Mouse (Mus musculus) skeletal muscle tissue, adult 2 months (tissue): ENCODE results near the gene Sapcd1.

Experiments used
- DNase-seq: peaks from one replicate; pipeline ENCODE4 v3.0.0-alpha.2; 2012; ENCODE audit warnings: low read depth, low spot score

Gene Sapcd1

DNA sequence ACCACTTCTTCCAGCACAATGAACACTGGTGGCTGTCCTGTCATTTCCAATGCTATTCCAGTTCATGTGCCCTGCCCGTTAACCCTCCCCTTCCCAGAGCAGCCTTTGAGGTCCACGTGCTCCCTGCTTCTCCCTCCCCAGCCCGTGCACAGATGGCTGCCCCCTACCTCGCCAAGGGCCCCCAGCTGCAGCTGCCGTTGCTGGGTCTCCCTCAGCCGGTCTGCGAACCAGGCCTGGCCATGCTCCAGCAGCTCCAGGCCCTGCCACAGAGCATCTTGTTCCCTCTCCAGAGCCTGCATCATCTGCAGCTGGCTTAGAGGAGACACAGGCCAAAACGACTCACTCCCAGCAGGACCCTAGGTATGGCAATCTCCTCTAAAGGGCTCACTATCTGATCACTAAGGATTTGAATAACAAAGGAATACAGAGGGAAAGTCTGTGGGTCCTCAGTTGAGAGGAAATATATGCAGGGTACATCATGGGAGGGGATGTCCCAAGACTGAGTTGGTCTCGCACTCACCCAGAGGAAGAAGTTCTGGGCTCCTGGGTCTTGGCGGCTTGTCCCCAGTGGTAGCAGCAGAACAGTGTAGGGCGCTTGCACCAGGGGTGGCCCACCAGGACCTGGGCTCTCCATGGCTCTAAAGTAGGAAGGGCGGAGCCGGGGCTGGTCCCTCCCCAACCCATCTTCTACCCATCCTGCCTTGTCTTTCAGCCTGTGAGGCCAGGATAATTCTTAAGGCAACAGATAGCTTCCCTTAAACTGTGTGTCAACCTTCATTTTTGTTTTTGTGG is at the start of gene Sapcd1:
TSS of gene Sapcd1 (minus strand) at position 740 of the 792 bp plus-strand sequence.
- DNase-seq: no peak

DNA sequence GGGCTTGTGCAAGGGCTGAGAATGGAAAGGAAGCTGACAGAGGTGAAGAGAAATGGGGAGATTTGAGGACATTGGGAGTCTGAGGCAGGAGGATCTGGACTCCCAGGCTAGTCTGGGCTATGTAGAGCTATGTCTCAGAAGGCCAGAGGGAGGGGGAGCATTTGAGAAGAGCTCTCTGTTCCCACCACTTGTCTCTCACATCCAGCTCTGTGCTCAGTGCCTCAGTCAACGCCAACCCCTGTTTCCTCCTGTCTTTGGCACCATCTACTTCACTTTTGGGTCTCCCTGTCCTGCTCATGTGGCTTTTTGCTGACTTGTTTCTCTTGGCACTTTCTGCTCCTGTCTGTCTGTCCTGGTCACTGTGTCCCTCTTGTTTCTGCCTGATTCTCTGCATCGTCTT is 49.5 kb upstream of the Sapcd1 start:
- no peak for DNase-seq

DNA sequence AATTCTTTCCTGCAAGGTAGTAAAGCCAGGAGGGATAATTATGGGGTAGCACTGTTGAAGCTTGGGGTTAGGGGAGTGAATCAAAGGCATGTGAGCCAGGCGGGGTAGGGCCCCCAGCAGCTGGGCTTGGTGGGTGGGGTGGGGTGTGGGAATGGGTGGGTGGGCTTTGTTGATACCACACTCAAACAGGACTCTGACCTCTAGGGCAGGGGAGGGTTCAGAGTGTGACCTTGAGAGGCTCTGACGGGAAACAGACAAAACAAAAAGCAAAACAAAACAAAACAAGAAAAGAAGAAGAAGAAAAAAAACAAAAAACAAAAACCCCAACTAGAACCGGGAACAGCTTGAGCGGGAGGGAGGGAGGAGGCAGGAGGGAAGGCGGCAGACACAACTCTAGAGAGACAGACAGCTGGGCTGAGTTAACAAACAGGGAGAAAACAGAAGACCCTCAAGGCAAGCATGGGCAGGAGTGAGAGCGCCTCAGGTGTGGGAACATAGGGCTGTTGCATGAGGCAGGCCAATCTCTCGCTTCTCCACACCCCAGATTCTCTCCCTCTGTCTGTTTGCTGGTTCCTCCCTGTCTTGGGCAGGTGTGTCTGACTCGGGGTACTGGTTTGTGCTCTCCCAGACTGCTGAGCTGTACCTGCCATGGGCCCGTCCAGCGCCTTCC is 48.8 kb upstream of the Sapcd1 start, which contains the start of gene Ly6g6e:
TSS of gene Ly6g6e (plus strand) at position 396 of the 670 bp plus-strand sequence.
- no peak for DNase-seq

DNA sequence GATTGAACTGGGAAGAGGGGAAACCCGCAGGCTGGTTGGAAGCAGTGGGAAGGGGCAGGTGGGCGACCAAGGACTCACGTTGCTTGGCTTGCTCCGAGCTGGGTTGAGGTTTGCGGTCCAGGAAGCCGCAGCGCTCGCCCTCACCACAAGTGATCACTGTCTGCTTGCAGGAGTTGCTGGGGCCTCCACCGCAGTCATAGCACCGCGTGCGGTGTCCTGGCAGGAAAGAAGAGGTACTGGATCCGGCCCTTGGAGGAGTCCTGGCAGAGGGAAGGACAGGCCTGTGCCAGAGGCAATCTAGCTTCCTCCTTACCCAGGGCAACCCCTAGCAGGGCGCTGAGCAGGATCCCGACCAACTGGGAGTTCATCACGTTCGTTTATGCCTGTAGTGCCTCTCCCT is 46.3 kb upstream of the Sapcd1 start:
- DNase-seq: no peak

DNA sequence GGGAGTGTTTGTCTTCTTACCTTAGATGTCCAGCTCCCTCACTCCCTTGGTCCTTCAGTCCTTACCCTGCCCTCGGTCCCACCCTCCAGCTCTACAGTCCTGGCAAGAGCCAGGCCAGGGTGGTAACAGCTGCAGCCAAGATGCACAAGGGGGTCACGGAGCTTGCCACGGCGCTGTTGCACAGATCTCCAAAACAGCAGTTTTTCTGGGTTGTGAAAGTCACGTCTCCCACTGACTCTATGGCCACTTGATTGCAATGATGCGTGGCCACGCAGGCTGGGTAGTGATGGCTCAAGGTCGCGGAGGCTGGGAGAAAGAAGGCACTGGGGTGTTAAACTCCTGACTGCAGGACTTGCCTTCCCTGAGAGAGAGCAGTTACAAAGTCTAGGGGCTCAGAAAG is 43.6 kb upstream of the Sapcd1 start:
- DNase-seq: no peak

DNA sequence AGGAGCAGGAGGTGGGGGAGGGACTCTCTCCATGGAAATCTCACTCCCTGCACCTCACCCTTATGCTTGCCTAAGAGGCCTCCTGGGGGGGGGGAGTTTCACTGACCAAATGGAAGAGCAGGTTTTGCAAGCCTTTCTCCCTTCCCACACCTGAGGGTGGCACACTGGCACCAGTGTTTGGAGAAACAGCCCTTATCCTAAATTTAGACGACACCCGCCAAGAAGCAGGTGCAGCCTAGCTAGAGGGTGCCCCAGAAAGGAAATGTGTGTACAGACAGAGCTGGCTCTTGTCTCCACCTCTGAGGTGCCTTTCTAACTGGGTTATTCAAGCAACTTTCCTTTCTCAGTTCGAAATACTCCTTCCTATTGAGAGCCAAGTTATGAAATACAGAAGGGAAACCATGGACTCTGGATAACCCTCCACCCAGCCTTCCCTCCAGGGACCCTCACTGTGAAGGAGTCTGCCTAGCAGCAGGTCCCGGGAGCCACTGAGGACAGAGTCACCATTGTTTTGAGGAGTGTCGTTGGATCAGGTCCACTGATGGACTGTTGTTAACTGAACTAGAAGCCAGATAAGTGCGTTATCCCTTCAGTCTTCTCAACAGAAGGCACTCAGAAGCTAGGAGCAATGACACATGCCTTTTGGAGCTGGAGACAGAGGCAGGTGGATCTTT is 42.9 kb upstream of the Sapcd1 start:
- DNase-seq: no peak

DNA sequence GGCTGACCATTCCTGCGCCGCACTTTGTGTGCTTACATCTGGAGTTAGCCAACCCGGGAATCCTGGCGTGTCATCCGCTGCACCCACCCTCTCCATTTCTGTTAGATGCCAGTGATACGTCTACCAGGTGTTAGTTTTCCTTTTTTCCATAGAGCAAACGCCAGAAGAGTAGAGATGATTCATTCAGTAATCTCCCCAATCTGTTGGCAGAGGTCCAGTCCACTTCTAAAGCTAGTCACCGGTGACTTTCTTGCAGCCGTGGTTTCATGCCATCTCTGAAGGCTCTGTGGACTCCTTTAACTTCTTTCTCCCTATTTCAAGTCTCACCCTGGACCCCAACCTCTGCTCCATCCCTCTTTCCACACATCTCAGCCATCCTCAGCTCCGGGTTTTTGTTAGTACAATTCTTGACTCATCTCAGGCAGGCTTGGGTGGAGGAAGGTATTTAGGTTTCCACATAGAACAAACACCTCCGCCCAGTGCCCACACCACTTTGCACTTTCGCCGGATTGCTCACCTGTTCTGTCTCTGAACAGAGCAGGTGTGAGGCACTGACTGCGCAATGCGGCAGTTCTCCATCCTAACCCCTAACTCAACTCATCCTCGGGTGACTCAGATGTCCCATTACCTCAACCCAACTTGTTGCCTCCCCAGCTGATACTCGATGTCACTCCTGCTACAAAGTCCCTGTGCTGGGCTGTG is 40.5 kb upstream of the Sapcd1 start:
- DNase-seq: no peak

DNA sequence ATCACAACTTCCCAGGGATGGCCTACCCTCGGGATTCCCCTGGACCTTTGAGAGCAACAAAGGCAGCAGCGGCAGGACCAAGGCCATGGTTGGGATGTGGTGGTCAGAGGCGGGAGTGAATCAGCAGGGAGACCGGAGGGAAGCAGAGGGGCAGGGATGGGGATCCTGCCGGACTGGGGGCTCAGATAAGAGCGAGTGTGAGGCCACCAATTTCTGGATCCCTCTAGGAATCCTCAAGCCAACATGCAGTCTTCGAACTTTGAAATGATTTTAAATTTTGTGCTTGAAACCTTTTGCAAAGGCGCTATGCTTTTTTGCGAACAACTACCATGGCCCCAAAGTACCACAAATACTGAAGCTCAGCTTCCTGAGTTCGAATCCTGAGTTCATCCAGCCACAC is 38.3 kb upstream of the Sapcd1 start, which contains the start of gene Mpig6b:
TSS of gene Mpig6b (minus strand) at position 101 of the 400 bp plus-strand sequence.
- DNase-seq: no peak

DNA sequence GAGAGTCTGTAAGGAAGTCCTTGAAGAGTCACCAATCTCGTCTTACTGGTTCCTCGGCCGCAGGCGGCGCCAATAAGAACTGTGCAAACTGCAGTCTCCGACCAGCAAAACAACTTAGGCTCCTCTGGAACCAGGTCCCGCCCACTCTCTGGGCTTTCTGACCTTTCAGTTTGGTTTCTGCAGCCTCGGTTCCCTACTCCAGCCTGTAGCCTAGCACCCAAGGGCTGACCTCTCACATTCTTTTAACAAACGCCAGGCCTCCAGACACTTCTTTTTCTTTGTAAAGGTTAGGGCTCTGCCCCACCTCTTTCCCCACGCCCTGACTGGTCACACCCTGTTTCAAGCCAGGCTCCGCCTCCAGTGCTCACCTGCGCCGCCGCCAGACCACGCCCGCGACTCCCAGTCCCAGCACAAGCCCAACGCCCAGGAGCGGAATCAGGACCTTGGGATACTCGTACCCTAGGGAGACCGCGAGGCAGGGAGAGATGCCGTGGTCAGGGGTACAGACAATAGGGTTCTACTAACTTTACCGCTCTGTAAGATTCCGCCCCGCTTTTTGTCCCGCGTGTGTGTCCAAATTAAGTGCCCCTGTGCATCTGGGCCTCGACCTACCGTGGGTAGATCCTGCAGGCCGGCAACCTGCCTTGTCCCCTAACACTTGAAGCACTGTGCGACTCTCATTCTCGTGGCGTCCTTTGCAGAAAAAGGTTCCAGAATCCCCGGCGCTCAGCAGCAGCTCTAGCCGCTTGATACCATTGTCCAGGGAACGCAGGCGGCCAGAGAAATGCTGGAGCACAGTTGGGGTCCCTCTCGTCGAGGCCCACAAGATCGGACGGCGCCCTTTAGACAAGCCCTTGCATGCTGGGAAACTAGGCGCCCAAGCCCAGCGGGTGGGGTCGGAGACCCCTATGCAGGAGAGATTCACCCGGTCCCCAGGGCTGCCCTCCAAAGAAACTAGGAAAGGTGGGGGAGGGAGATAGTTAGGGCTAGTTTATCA is 37.4 kb upstream of the Sapcd1 start, which contains the start of gene Ly6g6c:
TSS of gene Ly6g6c (plus strand) at position 438 of the 997 bp plus-strand sequence.
- no peak for DNase-seq

DNA sequence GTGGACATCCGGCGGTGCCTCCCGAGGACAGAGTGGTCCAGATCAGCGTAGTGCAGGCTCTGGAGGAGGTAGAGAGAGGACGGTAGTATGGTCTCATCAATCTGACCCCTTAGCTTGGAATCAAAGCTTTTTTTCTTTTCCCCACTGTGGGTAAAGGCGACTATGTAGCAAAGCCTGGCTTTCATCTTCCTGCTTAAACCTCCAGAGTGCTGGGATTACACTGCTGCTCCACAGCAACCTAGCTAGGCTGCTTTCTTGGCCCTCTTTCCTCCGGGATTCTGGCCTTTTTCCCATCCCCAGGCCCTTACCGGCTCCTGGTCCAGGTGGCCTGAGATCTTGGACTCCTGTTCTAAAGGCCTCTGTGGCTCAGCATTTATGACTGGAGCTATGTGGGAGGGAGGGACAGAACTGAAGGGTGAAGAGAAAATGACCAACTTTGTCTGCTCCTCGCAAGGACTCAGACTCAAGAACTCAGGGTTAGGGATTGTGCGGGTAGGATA is 36.6 kb upstream of the Sapcd1 start:
- DNase-seq: no peak

DNA sequence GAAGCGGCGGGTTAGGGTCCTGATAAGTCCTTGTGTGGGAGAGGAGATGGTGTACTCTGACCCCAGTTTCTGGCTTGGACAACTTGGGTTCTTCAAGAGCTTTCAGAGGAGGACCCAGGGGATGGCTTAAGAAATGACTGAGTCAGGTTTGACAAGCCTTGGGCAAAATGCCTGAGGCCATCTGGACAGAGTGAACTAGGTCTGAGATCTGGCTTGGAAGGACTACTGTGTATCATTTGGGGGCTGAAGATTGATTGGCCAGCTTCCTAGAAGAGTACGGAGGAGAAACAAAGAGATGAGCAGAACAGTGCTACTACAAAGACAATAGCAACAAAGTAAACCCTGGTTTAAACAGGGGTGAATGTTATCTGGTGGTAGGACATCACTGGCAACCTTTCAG is 35.6 kb upstream of the Sapcd1 start:
- DNase-seq: no peak

DNA sequence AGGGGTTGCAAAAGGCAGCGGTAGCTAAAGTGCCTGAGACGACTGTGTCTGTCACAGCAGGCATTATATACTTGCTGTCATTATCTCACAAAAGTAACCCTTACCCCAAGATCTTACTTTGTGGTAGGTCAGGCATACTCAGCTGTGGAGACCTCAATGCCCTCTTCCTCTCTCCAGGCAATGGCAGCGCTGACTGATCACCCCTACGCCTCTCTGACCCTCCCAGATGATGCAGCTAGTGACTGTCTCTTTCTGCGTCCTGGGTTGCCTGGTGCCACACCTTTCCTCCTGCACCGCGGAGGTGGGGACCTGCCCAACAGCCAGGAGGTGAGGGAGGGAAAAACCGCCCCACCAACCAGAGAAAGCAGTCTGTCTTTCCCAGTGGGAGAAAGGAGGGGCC is 33.5 kb upstream of the Sapcd1 start:
- no peak for DNase-seq

DNA sequence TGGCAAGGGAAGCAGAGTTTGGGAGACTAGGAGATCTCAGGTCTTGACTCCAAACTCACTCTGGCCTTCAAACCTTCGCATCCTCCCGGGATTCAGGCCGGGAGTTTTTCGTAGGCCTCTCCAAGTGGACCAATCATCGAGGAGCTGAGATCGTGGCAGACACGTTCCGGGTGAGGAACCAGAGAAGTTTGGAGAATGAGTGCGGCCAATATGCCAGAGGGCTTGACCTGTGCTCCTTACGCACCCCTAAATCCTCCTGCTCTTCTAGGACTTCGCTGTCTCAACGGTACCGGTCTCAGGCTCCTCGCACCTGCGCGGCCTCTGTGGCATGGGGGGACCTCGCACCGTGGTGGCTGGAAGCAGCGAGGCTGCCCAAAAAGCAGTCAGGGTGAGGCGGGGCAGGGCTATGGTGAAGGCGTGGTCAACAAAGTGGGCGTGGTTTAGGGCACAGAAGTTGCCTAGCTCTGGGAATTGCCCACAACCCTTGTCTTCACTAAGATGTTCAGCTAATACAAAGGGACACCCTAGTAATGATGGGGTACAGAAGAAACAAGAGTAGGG is 33.0 kb upstream of the Sapcd1 start:
- no peak for DNase-seq

DNA sequence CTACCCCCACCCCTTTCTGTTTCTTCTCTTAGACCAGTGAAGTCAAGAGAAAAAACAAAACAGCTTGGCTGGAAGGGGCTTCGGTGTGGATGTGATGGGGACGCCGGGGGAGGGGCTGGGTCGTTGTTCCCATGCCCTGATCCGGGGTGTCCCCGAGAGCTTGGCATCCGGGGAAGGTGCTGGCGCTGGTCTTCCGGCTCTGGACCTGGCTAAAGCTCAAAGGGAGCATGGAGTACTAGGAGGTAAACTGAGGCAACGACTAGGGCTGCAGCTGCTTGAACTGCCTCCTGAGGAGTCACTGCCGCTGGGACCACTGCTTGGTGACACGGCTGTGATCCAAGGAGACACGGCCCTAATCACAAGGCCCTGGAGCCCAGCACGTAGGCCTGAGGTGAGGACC is 32.3 kb upstream of the Sapcd1 start:
- no peak for DNase-seq

DNA sequence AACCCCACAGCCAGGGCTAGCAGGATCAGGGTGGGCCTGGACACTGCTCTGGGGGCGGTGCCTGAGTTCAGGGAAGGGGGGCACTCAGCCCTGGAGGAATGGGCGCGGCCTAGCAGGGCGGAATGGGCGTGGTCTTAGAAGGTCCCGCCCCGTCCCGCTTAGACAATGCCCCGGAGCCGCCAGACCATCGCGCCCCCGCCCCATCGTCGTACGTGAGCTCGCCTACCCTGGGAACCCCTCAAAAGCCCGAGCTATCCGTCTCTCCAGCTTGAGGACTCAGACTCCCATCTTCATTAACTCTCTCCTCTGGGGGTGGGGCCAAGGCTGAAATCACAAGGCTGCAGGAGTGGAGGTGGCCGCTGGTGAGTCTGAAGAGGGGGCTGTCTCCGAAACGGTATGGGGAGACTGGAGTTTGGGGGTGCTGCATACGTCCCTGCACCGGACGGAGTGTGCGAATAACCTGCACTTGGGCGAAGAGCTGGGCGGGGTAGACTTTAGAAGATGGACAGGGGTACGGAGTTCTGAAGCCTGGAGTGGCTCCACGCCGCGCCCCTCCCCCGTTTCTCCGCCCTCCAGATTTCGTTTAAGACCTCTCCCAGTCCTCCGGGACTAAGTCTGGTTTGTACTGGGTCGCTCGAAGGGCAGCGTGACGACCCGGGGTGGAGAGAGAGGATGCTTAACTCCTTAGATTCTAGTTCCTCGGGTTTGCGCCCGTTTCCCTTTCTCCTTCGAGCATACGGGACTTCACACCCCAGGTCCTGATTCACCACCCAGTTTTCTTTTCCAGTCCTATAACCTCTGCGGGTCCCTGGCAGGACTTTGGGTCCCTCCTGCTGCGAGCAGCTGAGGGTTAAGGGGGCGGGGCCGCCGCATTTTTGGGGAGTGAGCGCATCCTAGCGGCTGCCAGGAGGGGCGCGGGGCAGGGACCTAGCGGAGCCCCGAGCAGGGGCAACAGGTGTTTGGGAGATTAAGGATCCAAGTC is 31.4 kb upstream of the Sapcd1 start, which contains the start of gene Ddah2:
TSS of gene Ddah2 (plus strand) at position 125 of the 982 bp plus-strand sequence.
- peak; percentile 82 for DNase-seq

DNA sequence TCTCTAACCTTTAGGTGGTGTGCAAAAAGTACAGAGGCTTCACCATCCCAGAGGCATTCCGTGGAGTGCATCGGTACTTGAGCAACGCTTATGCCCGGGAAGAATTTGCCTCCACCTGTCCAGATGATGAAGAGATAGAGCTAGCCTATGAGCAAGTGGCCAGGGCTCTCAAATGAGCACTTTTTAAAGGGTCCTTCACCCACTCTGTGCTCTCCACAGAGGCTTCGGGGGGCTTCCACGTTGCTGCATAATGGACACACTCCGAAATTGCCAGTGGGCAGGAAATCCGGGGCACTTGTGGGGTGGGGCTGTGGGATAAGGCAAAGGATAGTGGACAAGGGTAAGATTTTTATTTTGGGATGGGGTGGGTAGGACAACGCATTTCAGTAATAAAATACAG is 30.5 kb upstream of the Sapcd1 start:
- no peak for DNase-seq

DNA sequence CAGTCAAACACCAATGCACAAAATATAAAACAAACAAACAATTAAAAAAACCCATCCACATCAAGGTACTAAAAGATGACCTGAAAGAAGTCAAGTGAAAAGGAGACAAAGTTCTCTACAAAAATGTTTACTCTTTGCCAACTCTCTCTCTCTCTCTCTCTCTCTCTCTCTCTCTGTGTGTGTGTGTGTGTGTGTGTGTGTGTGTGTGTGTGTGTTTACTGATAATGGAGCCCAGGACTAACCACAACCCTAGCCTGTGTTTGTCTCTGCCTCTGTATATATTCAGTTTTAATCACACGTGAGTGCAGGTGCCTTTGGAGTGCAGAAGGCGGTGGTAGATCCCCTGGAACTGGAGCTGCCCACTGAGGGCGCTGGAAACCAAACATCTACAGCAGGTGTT is 29.3 kb upstream of the Sapcd1 start:
- no peak for DNase-seq

DNA sequence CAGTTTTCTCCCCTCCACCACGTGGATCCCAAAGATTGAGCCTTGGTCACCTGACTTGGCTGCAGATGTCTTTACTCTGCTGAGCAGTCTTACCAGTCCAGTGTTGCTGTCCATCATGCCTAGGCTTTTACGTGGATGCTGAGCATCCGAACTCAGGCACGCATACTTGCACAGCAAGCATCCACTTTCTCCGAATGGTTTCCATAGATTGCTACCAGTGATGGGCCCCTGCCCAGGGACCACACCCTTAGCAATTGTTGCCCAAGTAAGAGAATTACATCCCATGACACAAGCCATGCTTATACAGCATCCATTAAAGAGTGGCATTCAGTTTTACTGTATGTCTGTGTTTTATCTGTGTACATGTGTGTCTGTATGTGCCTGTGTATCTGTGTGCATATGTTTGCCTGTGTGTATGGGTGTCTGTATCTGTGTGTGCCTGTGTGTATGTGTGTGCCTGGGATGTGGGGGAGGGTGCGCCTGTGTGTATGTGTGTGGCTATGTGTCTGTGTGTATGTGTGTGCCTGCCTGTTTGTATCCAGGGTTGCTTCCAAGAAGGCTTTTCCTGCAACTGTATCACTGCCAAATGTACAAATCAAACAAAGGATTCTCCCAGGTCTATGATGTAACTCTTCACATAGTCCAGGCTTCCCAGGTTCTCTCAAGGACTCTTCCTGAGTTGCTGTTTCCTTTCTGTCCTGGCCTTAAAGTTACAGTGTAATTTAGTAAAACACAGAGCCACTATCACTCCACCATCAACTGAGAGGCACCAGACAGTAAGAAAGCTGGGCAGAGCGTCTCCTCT is 28.1 kb upstream of the Sapcd1 start:
- no peak for DNase-seq
